Mouse (Mus musculus) testis, adult 2 months (tissue): ENCODE measurements around the gene Slc25a13. TPM values are rescaled to one million over a fixed set of nuclear protein-coding genes. Genes with fewer than 3 reads are reported as not detected.

Experiments
- H3K27ac ChIP-seq: fragments of 200-500 bp; 2 replicates; pipeline ENCODE4 v1.5.1; 2012; ENCODE audit warnings: low read depth, low read length; ENCODE audit not compliant: control insufficient read depth, insufficient read depth
- H3K27me3 ChIP-seq: fragments of 200-500 bp; 2 replicates; pipeline ENCODE4 v1.6.1; 2012; ENCODE audit warnings: mild to moderate bottlenecking, low read length, moderate library complexity; ENCODE audit not compliant: control insufficient read depth, insufficient read depth
- H3K36me3 ChIP-seq: fragments of 200-500 bp; 2 replicates; pipeline ENCODE4 v1.6.1; 2012; ENCODE audit warnings: mild to moderate bottlenecking, low read length; ENCODE audit not compliant: control insufficient read depth, insufficient read depth
- H3K4me1 ChIP-seq: fragments of 200-500 bp; 2 replicates; pipeline ENCODE4 v1.6.1; 2012; ENCODE audit warnings: low read length; ENCODE audit not compliant: control insufficient read depth, insufficient read depth
- H3K4me3 ChIP-seq: fragments of 200-500 bp; 2 replicates; pipeline ENCODE4 v1.5.1; 2012; ENCODE audit warnings: low read depth, mild to moderate bottlenecking, low read length, moderate library complexity, mixed read lengths; ENCODE audit not compliant: control insufficient read depth
- CTCF ChIP-seq: fragments of 200-500 bp; IDR thresholded peaks from 2 replicates; pipeline ENCODE4 v1.5.1; 2012; ENCODE audit warnings: low read depth, mild to moderate bottlenecking, inconsistent platforms, low read length, moderate library complexity; ENCODE audit not compliant: control insufficient read depth, insufficient read depth, insufficient replicate concordance
- POLR2A ChIP-seq: fragments of 200-500 bp; IDR thresholded peaks from 2 replicates; pipeline ENCODE4 v1.6.1; 2012; ENCODE audit warnings: low read depth, mild to moderate bottlenecking, inconsistent platforms, low read length, moderate library complexity; ENCODE audit not compliant: control insufficient read depth
- polyA plus RNA-seq: library from polyadenylated mRNA; depleted of rRNA; stranded (reverse); fragments of >200 nt; gene quantifications from 2 replicates; pipeline ENCODE4 v1.2.3, GENCODE M21; 2012

Slc25a13 gene
- polyA plus RNA-seq, 1 experiment, result 1.9 TPM

DNA sequence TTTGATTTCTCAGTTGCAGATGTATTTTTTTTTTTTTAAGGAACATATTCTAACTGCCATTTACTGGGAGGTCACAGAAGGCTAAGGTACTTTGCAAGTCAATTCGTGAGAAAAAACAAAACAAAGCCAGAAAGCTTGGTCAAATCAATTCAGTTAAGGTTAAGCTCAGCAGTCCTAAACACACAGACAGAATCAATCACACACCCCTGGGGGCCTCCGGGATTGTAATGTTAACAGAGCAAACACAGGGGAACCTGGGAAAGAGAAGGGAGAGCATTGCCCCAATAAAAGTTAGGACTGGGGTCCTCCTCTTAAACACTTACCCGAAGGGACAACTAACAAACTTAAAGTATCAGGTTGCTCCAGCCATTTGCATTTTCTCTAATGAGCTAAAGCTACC is 147.0 kb downstream of the Slc25a13 start:
- TF ChIP-seq POLR2A (no peak), CTCF (no peak)
- no peak overlapping the region for H3K4me3 ChIP-seq
- no peaks in the 10 kb centered on the region for H3K27me3 ChIP-seq
- no peaks in the 10 kb centered on the region for H3K4me1 ChIP-seq
- H3K27ac ChIP-seq, result no peak overlapping the region
- no peaks in the 10 kb centered on the region for H3K36me3 ChIP-seq

GRCm38 (mm10) chr6:6067201-6067600 is 149.8 kb downstream of the Slc25a13 start:
- no peaks in the 10 kb centered on the region for H3K27me3 ChIP-seq
- no peak overlapping the region for H3K27ac ChIP-seq
- no peak overlapping the region for H3K4me3 ChIP-seq
- no peak for TF ChIP-seq CTCF
- no peak for TF ChIP-seq POLR2A
- H3K36me3 ChIP-seq, result no peaks in the 10 kb centered on the region
- no peaks in the 10 kb centered on the region for H3K4me1 ChIP-seq

GRCm38 (mm10) chr6:6058548-6058947 is 158.4 kb downstream of the Slc25a13 start:
- H3K27me3 ChIP-seq, result no peaks in the 10 kb centered on the region
- no peak overlapping the region for H3K27ac ChIP-seq
- no peak overlapping the region for H3K4me3 ChIP-seq
- no peaks in the 10 kb centered on the region for H3K36me3 ChIP-seq
- TF ChIP-seq POLR2A (no peak), CTCF (no peak)
- H3K4me1 ChIP-seq, result no peaks in the 10 kb centered on the region

DNA sequence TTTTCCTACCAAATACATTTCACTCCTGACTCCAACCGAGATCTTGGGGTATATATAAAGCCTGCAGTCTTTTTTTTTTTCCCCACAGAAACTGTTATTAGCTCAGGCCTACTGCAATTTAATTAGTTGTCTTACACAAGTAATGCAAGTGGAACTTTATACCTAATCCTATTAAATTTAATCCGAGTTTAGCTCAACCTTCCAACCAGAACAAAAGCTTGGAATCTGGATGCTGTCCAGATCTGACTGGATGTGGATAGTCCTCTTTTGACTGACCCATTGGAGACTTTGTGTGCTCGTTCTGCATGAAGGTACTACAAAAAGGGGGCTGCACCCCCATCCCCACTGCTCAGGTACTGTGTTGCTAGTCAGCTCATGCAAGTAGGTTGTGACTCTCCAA is 163.0 kb downstream of the Slc25a13 start:
- Histone ChIP-seq H3K36me3 (no peaks in the 10 kb centered on the region), H3K4me1 (no peaks in the 10 kb centered on the region)
- TF ChIP-seq POLR2A, result no peak
- TF ChIP-seq CTCF, result no peak

GRCm38 (mm10) chr6:6052696-6053095 is 164.3 kb downstream of the Slc25a13 start:
- Histone ChIP-seq H3K4me1 (no peaks in the 10 kb centered on the region), H3K27me3 (no peaks in the 10 kb centered on the region), H3K36me3 (no peaks in the 10 kb centered on the region), H3K4me3 (no peak overlapping the region), H3K27ac (no peak overlapping the region)
- no peak for TF ChIP-seq POLR2A
- TF ChIP-seq CTCF, result no peak

More for the DNA sequence above, 163.0 kb downstream of the Slc25a13 start:
- Histone ChIP-seq H3K4me3 (no peak overlapping the region), H3K27ac (no peak overlapping the region), H3K27me3 (no peaks in the 10 kb centered on the region)

GRCm38 (mm10) chr6:6046729-6047424 is 170.1 kb downstream of the Slc25a13 start:
- Histone ChIP-seq H3K27me3 (no peaks in the 10 kb centered on the region), H3K27ac (no peak overlapping the region), H3K4me1 (no peaks in the 10 kb centered on the region), H3K4me3 (no peak overlapping the region), H3K36me3 (no peaks in the 10 kb centered on the region)
- TF ChIP-seq CTCF, result no peak

DNA sequence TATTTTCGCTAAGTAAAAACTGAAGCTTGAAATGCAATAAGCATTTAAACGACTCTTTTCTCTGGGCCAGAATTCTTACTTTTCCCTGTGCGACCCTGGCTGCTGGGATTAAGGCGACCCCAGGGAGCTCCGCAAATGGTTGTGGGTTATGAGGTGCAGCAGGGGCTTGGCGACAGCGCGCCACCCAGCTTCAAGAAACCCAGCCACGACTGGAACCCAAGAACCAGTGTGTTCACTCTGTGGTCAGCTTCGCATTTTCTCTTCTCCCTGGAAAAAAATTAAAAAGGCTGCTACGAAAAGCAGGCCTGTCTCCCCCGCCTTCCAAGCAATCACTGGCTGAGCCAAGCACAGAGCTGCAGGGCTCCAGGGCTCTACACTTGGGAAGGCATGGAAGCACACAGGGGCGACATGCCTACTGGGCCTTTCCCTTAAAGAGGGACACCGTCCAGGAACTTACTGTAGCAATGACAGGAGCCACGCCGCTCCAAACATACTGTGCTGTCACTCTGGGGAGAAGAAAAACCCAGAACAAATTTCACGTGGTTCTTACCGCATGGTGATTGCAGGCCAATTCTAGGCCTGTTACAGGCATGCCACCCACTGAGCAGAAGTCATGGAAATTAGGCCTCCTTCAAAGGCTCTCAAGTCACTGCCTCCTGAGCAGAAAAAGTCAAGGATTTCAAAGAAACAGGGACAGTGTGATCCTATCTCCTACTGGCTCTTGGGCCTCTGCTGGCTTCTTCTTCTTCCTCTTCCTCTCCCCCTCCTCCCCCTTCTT is 178.0 kb downstream of the Slc25a13 start:
- Histone ChIP-seq H3K4me1 (no peaks in the 10 kb centered on the region), H3K27me3 (no peaks in the 10 kb centered on the region), H3K4me3 (no peak overlapping the region), H3K36me3 (no peaks in the 10 kb centered on the region), H3K27ac (no peak overlapping the region)
- TF ChIP-seq POLR2A (no peak), CTCF (no peak)
